Mouse (Mus musculus): Measurements from ENCODE around the gene Uqcc2.

- TF ChIP-seq CTCF (IDR thresholded peaks at IDR 0.05; ENCODE audit: extremely low read depth, insufficient read depth, insufficient read length, insufficient replicate concordance) (peak; percentile 58; the same call in 1 of the 2 replicates), POLR2A (IDR thresholded peaks at IDR 0.05; ENCODE audit: low read depth, low read length) (no peak)
Measured at GRCm38 (mm10) chr17:27085676-27086075, 48.0 kb downstream of the Uqcc2 start.
